Mouse (Mus musculus) thymus, adult 2 months (tissue): ENCODE measurements around the gene Slc41a3.

ENCODE experiments used
- CTCF ChIP-seq: fragments of 200-500 bp; IDR thresholded peaks from 2 replicates; pipeline ENCODE4 v1.5.1; 2012; ENCODE audit warnings: mild to moderate bottlenecking, control low read depth, low read length, moderate library complexity, borderline replicate concordance; ENCODE audit not compliant: control insufficient read depth, poor library complexity, insufficient read depth; ENCODE audit errors: extremely low read depth
- POLR2A ChIP-seq: fragments of 200-500 bp; IDR thresholded peaks from 2 replicates; pipeline ENCODE4 v1.6.1; 2012; ENCODE audit warnings: mild to moderate bottlenecking, low read length, control low read depth, moderate library complexity; ENCODE audit not compliant: control insufficient read depth, poor library complexity, insufficient read depth; ENCODE audit errors: extremely low read depth

DNA sequence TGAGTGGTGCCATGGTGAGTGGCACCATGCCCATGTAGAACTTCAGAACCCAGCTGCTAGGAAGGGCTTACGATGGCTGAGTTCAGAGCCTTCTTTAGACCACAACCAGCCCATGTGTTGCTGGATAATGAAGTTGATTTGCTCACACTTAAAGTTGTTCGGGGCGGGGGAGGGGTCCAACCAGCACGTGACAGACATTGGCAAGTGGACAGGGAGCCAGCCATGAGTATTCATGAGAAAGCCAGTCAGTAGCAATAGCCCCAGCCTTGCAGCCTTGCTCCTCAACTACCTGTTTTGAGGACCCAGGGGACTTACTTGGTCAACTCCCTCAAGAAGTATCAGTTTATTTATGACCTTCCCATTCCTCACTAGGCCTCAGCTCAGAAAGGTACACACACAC is 40.4 kb downstream of the Slc41a3 start:
- TF ChIP-seq POLR2A (no peak), CTCF (no peak)
